Mouse (Mus musculus) small intestine, adult 2 months (tissue): ENCODE data around the gene Ccdc13. TPM values are rescaled to one million over a fixed set of nuclear protein-coding genes. Genes with fewer than 3 reads are reported as not detected.

Experiments used
- H3K27ac ChIP-seq: fragments of 200-500 bp; 2 replicates; pipeline ENCODE4 v1.5.1; 2012; ENCODE audit warnings: low read depth, low read length, control low read depth, inconsistent platforms; ENCODE audit not compliant: insufficient read depth
- H3K27me3 ChIP-seq: fragments of 200-500 bp; 2 replicates; pipeline ENCODE4 v1.6.1; 2012; ENCODE audit warnings: mild to moderate bottlenecking, moderate library complexity, low read length, inconsistent platforms; ENCODE audit not compliant: control insufficient read depth, insufficient read depth
- H3K36me3 ChIP-seq: fragments of 200-500 bp; 2 replicates; pipeline ENCODE4 v1.6.1; 2012; ENCODE audit warnings: mild to moderate bottlenecking, low read length, control low read depth, inconsistent platforms; ENCODE audit not compliant: control insufficient read depth, insufficient read depth
- H3K4me1 ChIP-seq: fragments of 200-500 bp; 2 replicates; pipeline ENCODE4 v1.6.1; 2012; ENCODE audit warnings: low read length, inconsistent platforms, mixed read lengths; ENCODE audit not compliant: control insufficient read depth, insufficient read depth, insufficient read length
- H3K4me3 ChIP-seq: fragments of 200-500 bp; 2 replicates; pipeline ENCODE4 v1.5.1; 2012; ENCODE audit warnings: low read depth, mild to moderate bottlenecking, control low read depth, inconsistent platforms, low read length, moderate library complexity
- CTCF ChIP-seq: fragments of 200-500 bp; IDR thresholded peaks from 2 replicates; pipeline ENCODE4 v1.5.1; 2012; ENCODE audit warnings: low read depth, mild to moderate bottlenecking, control low read depth, inconsistent platforms, low read length, moderate library complexity, mixed read lengths; ENCODE audit not compliant: insufficient replicate concordance, insufficient read length; ENCODE audit errors: extremely low read depth
- POLR2A ChIP-seq: fragments of 200-500 bp; IDR thresholded peaks from 2 replicates; pipeline ENCODE4 v1.6.1; 2012; ENCODE audit warnings: low read depth, mild to moderate bottlenecking, control low read depth, inconsistent platforms, low read length, moderate library complexity
- WGBS: fragments of 180-500 bp; shearing (Covaris S2); methylation state at CpG from one replicate; pipeline ENCODE4 v1.1.7; 2018; 5-methylcytosine and 5-hydroxymethylcytosine counted together
- polyA plus RNA-seq: library from polyadenylated mRNA; depleted of rRNA; stranded (reverse); fragments of >200 nt; gene quantifications from 2 replicates; pipeline ENCODE4 v1.2.3, GENCODE M21; 2012

The Ccdc13 gene
- polyA plus RNA-seq, 1 experiment, result 0.65 TPM

GRCm38 (mm10) chr9:121785261-121785660 lies 54.0 kb downstream of the Ccdc13 start:
- Histone ChIP-seq H3K27ac (no peak overlapping the region), H3K4me1 (no peaks in the 10 kb centered on the region), H3K36me3 (no peaks in the 10 kb centered on the region), H3K4me3 (no peak overlapping the region), H3K27me3 (no peaks in the 10 kb centered on the region)
- TF ChIP-seq CTCF, result no peak
- no peak for TF ChIP-seq POLR2A
- WGBS, result 78% methylated on average over 8 of the region's 8 CpGs

DNA sequence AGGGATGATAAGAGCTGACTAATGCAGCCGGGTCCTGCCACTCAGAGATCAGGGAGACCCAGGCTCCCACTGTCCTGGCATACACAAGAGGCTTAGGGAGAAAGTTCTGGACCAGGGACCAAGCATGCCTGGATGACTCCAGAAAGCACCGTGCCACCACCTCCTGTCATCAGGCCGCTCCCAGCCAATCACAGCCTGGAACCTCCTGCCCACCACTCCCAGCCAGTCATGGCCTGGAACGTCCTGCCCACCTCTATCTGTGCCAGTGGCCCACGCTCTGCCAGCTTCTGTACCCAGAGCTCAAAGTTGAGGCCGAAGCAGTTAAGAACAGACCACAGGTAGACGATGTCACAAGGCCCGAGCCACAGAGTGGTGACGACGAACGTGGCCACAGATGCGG lies 54.5 kb downstream of the Ccdc13 start:
- TF ChIP-seq POLR2A (no peak), CTCF (no peak)
- no peaks in the 10 kb centered on the region for H3K4me1 ChIP-seq
- 73% methylated on average over 12 of the region's 12 CpGs for WGBS
- H3K36me3 ChIP-seq, result no peaks in the 10 kb centered on the region
- H3K4me3 ChIP-seq, result no peak overlapping the region
- H3K27me3 ChIP-seq, result no peaks in the 10 kb centered on the region
- no peak overlapping the region for H3K27ac ChIP-seq

DNA sequence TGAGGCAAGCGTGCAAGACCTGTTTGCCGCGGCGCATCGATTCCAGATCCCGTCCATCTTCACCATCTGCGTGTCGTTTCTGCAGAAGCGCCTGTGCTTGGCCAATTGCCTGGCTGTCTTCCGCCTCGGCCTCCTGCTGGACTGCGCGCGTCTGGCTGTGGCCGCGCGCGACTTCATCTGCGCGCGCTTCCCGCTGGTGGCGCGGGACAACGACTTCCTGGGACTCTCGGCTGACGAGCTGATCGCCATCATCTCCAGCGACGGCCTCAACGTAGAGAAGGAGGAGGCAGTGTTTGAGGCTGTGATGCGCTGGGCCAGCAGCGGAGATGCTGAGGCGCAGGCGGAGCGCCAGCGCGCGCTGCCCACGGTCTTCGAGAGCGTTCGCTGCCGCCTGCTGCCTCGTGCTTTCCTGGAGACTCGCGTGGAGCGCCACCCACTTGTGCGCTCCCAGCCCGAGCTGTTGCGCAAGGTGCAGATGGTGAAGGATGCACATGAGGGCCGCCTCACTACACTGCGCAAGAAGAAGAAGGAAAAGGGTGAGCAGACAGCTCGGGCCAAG lies 61.1 kb downstream of the Ccdc13 start:
- TF ChIP-seq CTCF (no peak), POLR2A (no peak)
- WGBS, result 10% methylated on average over 54 of the region's 54 CpGs
- Histone ChIP-seq H3K4me1 (0 out of 2 replicates have a peak, but pooled peaks cover 2% of the 10 kb centered on the region), H3K27me3 (peaks cover 5% of the 10 kb centered on the region; the same call in 1 of the 2 replicates), H3K27ac (no peak overlapping the region), H3K36me3 (no peaks in the 10 kb centered on the region), H3K4me3 (peak overlapping the region; percentile 9)

- WGBS, result 14% methylated on average over 30 of the region's 30 CpGs
- TF ChIP-seq CTCF (no peak), POLR2A (no peak)
These were observed 61.7 kb downstream of the Ccdc13 start, which contains the start of gene Klhl40 for GRCm38 (mm10) chr9:121777484-121778065. Klhl40 (plus strand) TSS chr9:121777607.

GRCm38 (mm10) chr9:121776511-121776910 lies 62.8 kb downstream of the Ccdc13 start:
- H3K27ac ChIP-seq, result no peak overlapping the region
- 0 out of 2 replicates have a peak, but pooled peaks cover 2% of the 10 kb centered on the region for H3K4me1 ChIP-seq
- H3K36me3 ChIP-seq, result no peaks in the 10 kb centered on the region
- no peak overlapping the region for H3K4me3 ChIP-seq
- 74% methylated on average over 7 of the region's 7 CpGs for WGBS
- TF ChIP-seq CTCF, result no peak
- no peak for TF ChIP-seq POLR2A
- peaks cover 5% of the 10 kb centered on the region; the same call in 1 of the 2 replicates for H3K27me3 ChIP-seq

More at GRCm38 (mm10) chr9:121777484-121778065, 61.7 kb downstream of the Ccdc13 start, which contains the start of gene Klhl40:
- H3K4me1 ChIP-seq, result 0 out of 2 replicates have a peak, but pooled peaks cover 2% of the 10 kb centered on the region
- peak within 1 kb of the TSS; percentile 9 for H3K4me3 ChIP-seq
- H3K36me3 ChIP-seq, result no peaks in the 10 kb centered on the region
- peaks cover 5% of the 10 kb centered on the region; the same call in 1 of the 2 replicates for H3K27me3 ChIP-seq
- H3K27ac ChIP-seq, result no peak within 1 kb of the TSS

- Histone ChIP-seq H3K4me1 (0 out of 2 replicates have a peak, but pooled peaks cover 2% of the 10 kb centered on the region), H3K27me3 (peaks cover 5% of the 10 kb centered on the region; the same call in 1 of the 2 replicates), H3K27ac (no peak overlapping the region), H3K4me3 (no peak overlapping the region), H3K36me3 (no peaks in the 10 kb centered on the region)
- no peak for TF ChIP-seq CTCF
- no peak for TF ChIP-seq POLR2A
- whole genome bisulfite sequencing, result 78% methylated on average over 10 of the region's 10 CpGs
These were observed 63.3 kb downstream of the Ccdc13 start for GRCm38 (mm10) chr9:121775951-121776350.

DNA sequence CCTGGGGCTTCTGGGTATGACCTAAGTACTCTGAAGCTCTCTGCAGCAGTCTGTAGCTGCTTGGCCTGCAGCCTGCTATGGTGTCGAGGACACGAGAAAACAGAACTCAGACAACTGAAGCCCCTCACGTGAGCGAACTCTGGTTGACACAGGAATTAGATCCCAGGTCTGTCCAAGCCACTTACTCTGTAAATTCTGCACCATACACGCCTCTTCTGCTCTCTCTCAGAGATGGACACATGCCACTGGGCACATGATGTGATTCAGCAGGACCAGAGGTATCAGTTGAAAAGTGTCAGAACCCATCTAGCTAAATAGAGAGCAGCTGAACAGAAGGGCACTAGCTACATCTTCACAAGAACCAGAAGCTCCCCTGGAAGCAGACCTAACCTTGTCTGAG lies 66.8 kb downstream of the Ccdc13 start:
- Histone ChIP-seq H3K4me1 (no peaks in the 10 kb centered on the region), H3K27ac (no peak overlapping the region), H3K36me3 (no peaks in the 10 kb centered on the region), H3K27me3 (no peaks in the 10 kb centered on the region; the same call in 1 of the 2 replicates), H3K4me3 (no peak overlapping the region)
- TF ChIP-seq CTCF (no peak), POLR2A (no peak)
- 58% methylated on average over 5 of the region's 5 CpGs for WGBS
